Mouse (Mus musculus) heart, adult 2 months (tissue): ENCODE data around the gene Krt19.

ENCODE experiments used
- CTCF ChIP-seq: fragments of 200-600 bp; IDR thresholded peaks from 2 replicates; pipeline ENCODE4 v1.8.1; 2022; ENCODE audit warnings: antibody characterized with exemption, mild to moderate bottlenecking, moderate library complexity
- EP300 ChIP-seq: fragments of 200-500 bp; IDR thresholded peaks from 2 replicates; pipeline ENCODE4 v1.6.1; 2011; ENCODE audit warnings: low read depth, low read length, control low read depth; ENCODE audit not compliant: insufficient read depth
- POLR2A ChIP-seq: fragments of 200-500 bp; IDR thresholded peaks from 2 replicates; pipeline ENCODE4 v1.6.1; 2011; ENCODE audit warnings: mild to moderate bottlenecking, low read depth, low read length, control low read depth; ENCODE audit not compliant: insufficient read depth

GRCm38 (mm10) chr11:100191820-100192219 is 43.4 kb upstream of the Krt19 start:
- no peak for TF ChIP-seq CTCF
- TF ChIP-seq POLR2A: no peak
- no peak for TF ChIP-seq EP300
